Mouse (Mus musculus) heart, postnatal 4 days (tissue): ENCODE measurements around the gene Tcf7l1. TPM values are rescaled to one million over a fixed set of nuclear protein-coding genes. Genes with fewer than 3 reads are reported as not detected.
"Not testable (repeated sequence)": the region's sequence is repeated elsewhere in the genome, so short reads cannot be mapped to it uniquely, and the experiment has no call there.

Experiments
- DNase-seq: peaks from one replicate; pipeline ENCODE4 v3.0.0; 2021
- total RNA-seq, 2 experiments: library from RNA; stranded (reverse); gene quantifications; 2 replicates each; pipeline ENCODE4 v1.2.3; 2021

Gene Tcf7l1
- total RNA-seq: 10 to 100 TPM; 24.2 to 26.5 TPM

- DNase-seq: peak; percentile 98
These were observed at the start of gene Tcf7l1 for GRCm38 (mm10) chr6:72788892-72789699. Gene Tcf7l1, minus strand, starts transcription at chr6:72789254.

GRCm38 (mm10) chr6:72837756-72838155 lies 48.7 kb upstream of the Tcf7l1 start:
- DNase-seq: no peak

- no peak for DNase-seq
These were observed 45.5 kb upstream of the Tcf7l1 start for GRCm38 (mm10) chr6:72834518-72834917.

- no peak for DNase-seq
These were observed 42.8 kb upstream of the Tcf7l1 start for GRCm38 (mm10) chr6:72831858-72832257.

- peak; percentile 81 for DNase-seq
These were observed 42.2 kb upstream of the Tcf7l1 start for GRCm38 (mm10) chr6:72831276-72831675.

GRCm38 (mm10) chr6:72828857-72829256 lies 39.8 kb upstream of the Tcf7l1 start:
- peak; percentile 33 for DNase-seq

- not testable (repeated sequence) for DNase-seq
These were observed 39.0 kb upstream of the Tcf7l1 start for GRCm38 (mm10) chr6:72828037-72828436.

- no peak for DNase-seq
These were observed 36.7 kb upstream of the Tcf7l1 start for GRCm38 (mm10) chr6:72825762-72826161.

- peak; percentile 31 for DNase-seq
These were observed 36.1 kb upstream of the Tcf7l1 start for GRCm38 (mm10) chr6:72824971-72825737.

GRCm38 (mm10) chr6:72813456-72813855 lies 24.4 kb upstream of the Tcf7l1 start:
- DNase-seq: no peak

- DNase-seq: peak; percentile 33
These were observed 21.2 kb upstream of the Tcf7l1 start for GRCm38 (mm10) chr6:72810248-72810647.

- DNase-seq: no peak
These were observed 20.6 kb upstream of the Tcf7l1 start for GRCm38 (mm10) chr6:72809522-72810149.

GRCm38 (mm10) chr6:72808342-72808741 lies 19.3 kb upstream of the Tcf7l1 start:
- no peak for DNase-seq

- DNase-seq: no peak
These were observed 14.6 kb upstream of the Tcf7l1 start for GRCm38 (mm10) chr6:72803669-72804068.

- peak; percentile 40 for DNase-seq
These were observed 13.1 kb upstream of the Tcf7l1 start for GRCm38 (mm10) chr6:72802119-72802518.

GRCm38 (mm10) chr6:72800641-72801040 lies 11.6 kb upstream of the Tcf7l1 start:
- no peak for DNase-seq

- DNase-seq: no peak
These were observed 8.7 kb upstream of the Tcf7l1 start for GRCm38 (mm10) chr6:72797763-72798162.

GRCm38 (mm10) chr6:72795444-72795843 lies 6.4 kb upstream of the Tcf7l1 start:
- DNase-seq: no peak

GRCm38 (mm10) chr6:72794870-72795269 lies 5.8 kb upstream of the Tcf7l1 start:
- DNase-seq: no peak

GRCm38 (mm10) chr6:72792641-72793040 lies 3.6 kb upstream of the Tcf7l1 start:
- DNase-seq: no peak

GRCm38 (mm10) chr6:72787948-72788891 lies 834 bp downstream of the Tcf7l1 start:
- DNase-seq: peak; percentile 67
